Mouse (Mus musculus) thymus, postnatal 36 days (tissue): ENCODE measurements around the gene Limd1.

Experiments
- DNase-seq, 2 experiments: peaks; one replicate each; pipeline ENCODE4 v3.0.0; 2022; ENCODE audit warnings: mixed read lengths in 2 of 2

Limd1 gene

GRCm38 (mm10) chr9:123484830-123485229 is 6.3 kb downstream of the Limd1 start:
- no peak for DNase-seq

GRCm38 (mm10) chr9:123485561-123485960 is 7.1 kb downstream of the Limd1 start:
- DNase-seq: no peak

GRCm38 (mm10) chr9:123486635-123487034 is 8.1 kb downstream of the Limd1 start:
- no peak for DNase-seq

- no peak for DNase-seq
These were observed 10.6 kb downstream of the Limd1 start for GRCm38 (mm10) chr9:123489073-123489472.

GRCm38 (mm10) chr9:123489727-123490343 is 11.3 kb downstream of the Limd1 start:
- DNase-seq: no peak

- no peak for DNase-seq
These were observed 12.4 kb downstream of the Limd1 start for GRCm38 (mm10) chr9:123490930-123491329.

GRCm38 (mm10) chr9:123491917-123492585 is 13.5 kb downstream of the Limd1 start:
- no peak for DNase-seq

GRCm38 (mm10) chr9:123496665-123497064 is 18.2 kb downstream of the Limd1 start:
- DNase-seq: no peak

GRCm38 (mm10) chr9:123497906-123498305 is 19.4 kb downstream of the Limd1 start:
- DNase-seq: peak; percentile 22 to 36

- DNase-seq: no peak
These were observed 22.0 kb downstream of the Limd1 start for GRCm38 (mm10) chr9:123500480-123500879.

- DNase-seq: no peak
These were observed 24.8 kb downstream of the Limd1 start for GRCm38 (mm10) chr9:123503171-123503834.

- peak; percentile 47 to 58 for DNase-seq
These were observed 25.8 kb downstream of the Limd1 start for GRCm38 (mm10) chr9:123504325-123504724.

- no peak for DNase-seq
These were observed 27.1 kb downstream of the Limd1 start for GRCm38 (mm10) chr9:123505598-123505997.

GRCm38 (mm10) chr9:123506270-123507146 is 28.0 kb downstream of the Limd1 start:
- no peak for DNase-seq

- DNase-seq: no peak
These were observed 28.9 kb downstream of the Limd1 start for GRCm38 (mm10) chr9:123507380-123507779.

GRCm38 (mm10) chr9:123508986-123509385 is 30.5 kb downstream of the Limd1 start:
- no peak for DNase-seq

- peak in 1 of 2 experiments; percentile 47 for DNase-seq
These were observed 31.4 kb downstream of the Limd1 start for GRCm38 (mm10) chr9:123509638-123510604.

GRCm38 (mm10) chr9:123510926-123511325 is 32.4 kb downstream of the Limd1 start:
- no peak for DNase-seq

- DNase-seq: no peak
These were observed 34.0 kb downstream of the Limd1 start for GRCm38 (mm10) chr9:123512482-123512881.

- no peak for DNase-seq
These were observed 36.6 kb downstream of the Limd1 start for GRCm38 (mm10) chr9:123515087-123515486.

GRCm38 (mm10) chr9:123516641-123517385 is 38.3 kb downstream of the Limd1 start:
- no peak for DNase-seq
